Mouse (Mus musculus): ENCODE results near the gene Hormad2. TPM values are rescaled to one million over a fixed set of nuclear protein-coding genes. Genes with fewer than 3 reads are reported as not detected.

Hormad2 gene
- polyA plus RNA-seq, 1 experiment from 2014 or later = not detected

DNA sequence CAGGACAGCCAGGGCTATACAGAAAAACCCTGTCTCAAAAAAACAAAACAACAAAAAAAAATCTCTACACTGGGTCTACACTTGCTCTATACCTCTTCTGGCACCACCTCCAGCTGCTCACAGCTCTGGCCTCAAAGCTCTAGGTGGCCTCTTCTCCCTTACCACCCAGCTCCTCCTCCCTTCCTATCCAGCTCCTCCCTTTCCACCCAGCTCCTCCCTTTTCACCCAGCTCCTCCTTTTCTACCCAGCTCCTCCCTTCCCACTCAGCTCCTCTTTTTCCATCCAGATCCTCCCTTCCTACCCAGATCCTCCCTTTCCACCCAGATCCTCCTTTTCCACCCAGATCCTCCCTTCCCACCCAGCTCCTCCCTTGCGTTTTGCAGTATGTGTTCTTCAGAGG is 26.5 kb upstream of the Hormad2 start:
- H3K4me3 ChIP-seq (replicated peaks) = no peak overlapping the region
- no peaks in the 10 kb centered on the region for H3K9me3 ChIP-seq
- H3K9ac ChIP-seq = no peak overlapping the region
- no peak for ATAC-seq (ENCODE audit: low FRiP score)
- H3K4me1 ChIP-seq = peaks cover 2% of the 10 kb centered on the region; the same call in 1 of the 2 replicates
- H3K27me3 ChIP-seq = no peaks in the 10 kb centered on the region
- 97% methylated on average over 1 of the region's 1 CpGs for WGBS
- H3K36me3 ChIP-seq (replicated peaks) = no peaks in the 10 kb centered on the region
- H3K4me2 ChIP-seq = no peak overlapping the region
- no peak overlapping the region for H3K27ac ChIP-seq

DNA sequence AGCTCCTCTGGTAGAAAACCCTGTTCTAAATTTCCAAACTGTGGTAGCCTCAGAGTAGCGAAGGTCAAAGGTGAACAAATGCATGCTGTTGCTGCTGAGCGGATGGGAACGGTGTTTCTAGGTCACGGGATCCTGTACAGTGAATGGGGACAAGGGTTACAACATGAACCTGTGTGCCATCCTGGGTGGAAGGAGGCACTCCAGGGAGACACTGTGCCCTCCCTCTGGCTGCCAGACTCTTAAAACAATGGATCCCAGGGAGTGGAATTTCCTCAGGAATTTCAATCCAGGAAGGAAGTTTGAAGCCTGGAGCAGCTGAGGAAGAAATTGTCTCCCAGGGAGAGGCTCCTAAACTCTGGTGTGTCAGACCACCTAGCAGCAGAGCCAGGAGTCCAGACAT is 25.3 kb upstream of the Hormad2 start:
- no peak overlapping the region for H3K9ac ChIP-seq
- no peak overlapping the region for H3K4me2 ChIP-seq
- no peaks in the 10 kb centered on the region for H3K27me3 ChIP-seq
- H3K9me3 ChIP-seq = no peaks in the 10 kb centered on the region
- no peak for ATAC-seq (ENCODE audit: low FRiP score)
- no peaks in the 10 kb centered on the region for H3K36me3 ChIP-seq (replicated peaks)
- H3K4me1 ChIP-seq = no peaks in the 10 kb centered on the region
- no peak overlapping the region for H3K27ac ChIP-seq
- 85% methylated on average over 4 of the region's 4 CpGs for WGBS
- no peak overlapping the region for H3K4me3 ChIP-seq (replicated peaks)

DNA sequence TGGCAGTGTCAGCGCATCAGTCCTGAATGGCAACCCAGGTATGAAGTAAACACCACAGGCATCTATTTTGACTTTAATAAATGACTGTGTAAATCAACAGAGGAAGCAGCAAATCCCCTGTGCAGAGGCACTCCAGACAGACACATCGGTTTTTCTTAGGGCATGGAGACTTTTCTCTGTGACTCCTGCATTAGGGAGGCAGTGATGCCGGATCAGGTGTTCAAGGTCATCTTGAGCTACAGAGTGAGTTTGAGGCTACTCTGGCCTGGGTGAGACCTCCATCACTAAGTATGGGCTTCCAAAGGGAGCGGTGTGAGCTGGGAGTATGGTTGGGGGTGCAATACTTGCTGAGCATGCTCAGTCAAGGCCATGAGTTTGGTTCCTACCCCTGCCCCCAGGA is 23.7 kb upstream of the Hormad2 start:
- Histone ChIP-seq H3K4me1 (no peaks in the 10 kb centered on the region), H3K4me3 (replicated peaks) (no peak overlapping the region), H3K27ac (no peak overlapping the region), H3K27me3 (no peaks in the 10 kb centered on the region), H3K9ac (no peak overlapping the region), H3K4me2 (no peak overlapping the region), H3K9me3 (no peaks in the 10 kb centered on the region), H3K36me3 (replicated peaks) (no peaks in the 10 kb centered on the region)
- whole genome bisulfite sequencing = 92% methylated on average over 4 of the region's 4 CpGs
- no peak for ATAC-seq (ENCODE audit: low FRiP score)

DNA sequence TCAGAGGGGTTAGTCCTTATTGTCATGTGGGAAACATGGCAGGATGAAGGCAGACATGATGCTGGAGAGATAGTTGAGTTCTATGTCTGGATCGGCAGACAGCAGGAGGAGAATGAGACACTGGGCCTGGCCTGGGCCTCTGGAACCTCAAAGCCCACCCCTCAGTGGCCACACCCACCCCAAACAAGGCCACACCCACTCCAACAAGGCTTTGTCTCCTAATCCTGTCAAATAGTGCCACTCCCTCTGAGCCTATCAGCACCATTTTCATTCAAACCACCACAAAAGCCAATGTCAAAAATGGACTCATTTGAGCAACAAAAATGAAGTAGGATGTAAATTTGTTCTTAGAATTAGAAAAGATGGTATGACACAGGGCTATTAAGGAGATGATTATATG is 23.3 kb upstream of the Hormad2 start:
- no peaks in the 10 kb centered on the region for H3K27me3 ChIP-seq
- WGBS = 85% methylated on average over 1 of the region's 1 CpGs
- no peak for ATAC-seq (ENCODE audit: low FRiP score)
- H3K9ac ChIP-seq = no peak overlapping the region
- no peak overlapping the region for H3K4me3 ChIP-seq (replicated peaks)
- no peaks in the 10 kb centered on the region for H3K36me3 ChIP-seq (replicated peaks)
- no peaks in the 10 kb centered on the region for H3K9me3 ChIP-seq
- no peak overlapping the region for H3K4me2 ChIP-seq
- no peaks in the 10 kb centered on the region for H3K4me1 ChIP-seq
- H3K27ac ChIP-seq = no peak overlapping the region

DNA sequence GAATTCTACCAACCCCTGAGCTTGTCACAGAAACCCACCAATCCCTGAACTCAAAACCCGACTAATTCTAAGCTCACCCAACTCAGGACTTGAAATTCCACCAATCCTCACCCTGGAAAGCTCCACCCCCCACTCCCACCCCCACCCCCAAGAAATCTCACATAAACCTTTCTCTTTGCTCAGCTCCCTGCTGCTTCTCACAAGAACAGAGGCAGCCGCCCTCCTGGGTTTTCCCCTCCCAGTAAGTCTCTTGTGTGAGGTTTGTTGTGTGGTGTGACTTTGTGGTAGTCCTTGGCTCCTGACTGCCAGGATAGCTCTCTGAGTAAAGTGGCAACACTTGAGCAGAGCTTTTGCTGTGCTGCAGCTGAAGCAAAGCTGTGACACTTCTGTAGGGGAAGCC is 22.0 kb upstream of the Hormad2 start:
- Histone ChIP-seq H3K27ac (no peak overlapping the region), H3K4me2 (no peak overlapping the region), H3K4me3 (replicated peaks) (no peak overlapping the region), H3K27me3 (no peaks in the 10 kb centered on the region), H3K36me3 (replicated peaks) (no peaks in the 10 kb centered on the region), H3K9ac (no peak overlapping the region), H3K4me1 (no peaks in the 10 kb centered on the region), H3K9me3 (no peaks in the 10 kb centered on the region)
- no peak for ATAC-seq (ENCODE audit: low FRiP score)
- 44% methylated on average over 2 of the region's 2 CpGs for WGBS

DNA sequence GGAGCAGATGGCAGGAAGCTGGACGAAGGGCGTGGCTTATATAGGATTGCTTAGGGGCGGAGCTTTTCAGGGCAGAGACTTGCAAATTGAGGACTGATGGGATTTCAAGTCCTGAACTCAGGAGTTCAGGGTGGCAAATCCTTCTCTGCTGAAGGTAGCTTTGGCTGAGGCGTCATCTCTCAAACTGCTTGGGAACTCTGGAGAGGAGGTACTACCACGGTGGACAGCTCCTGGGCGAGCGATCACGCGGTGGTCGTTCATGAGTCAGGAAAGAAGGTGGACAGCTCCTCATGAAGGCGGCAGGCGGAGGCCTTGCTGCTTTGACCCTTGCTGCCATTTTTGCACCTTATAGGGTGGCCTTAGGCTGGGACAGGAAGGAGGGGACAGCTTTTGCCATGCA is 20.2 kb upstream of the Hormad2 start:
- no peaks in the 10 kb centered on the region for H3K36me3 ChIP-seq (replicated peaks)
- no peak overlapping the region for H3K4me2 ChIP-seq
- 37% methylated on average over 12 of the region's 12 CpGs for WGBS
- no peaks in the 10 kb centered on the region for H3K4me1 ChIP-seq
- H3K27ac ChIP-seq = no peak overlapping the region
- no peak overlapping the region for H3K9ac ChIP-seq
- no peak overlapping the region for H3K4me3 ChIP-seq (replicated peaks)
- H3K27me3 ChIP-seq = no peaks in the 10 kb centered on the region
- H3K9me3 ChIP-seq = no peaks in the 10 kb centered on the region
- no peak for ATAC-seq (ENCODE audit: low FRiP score)

DNA sequence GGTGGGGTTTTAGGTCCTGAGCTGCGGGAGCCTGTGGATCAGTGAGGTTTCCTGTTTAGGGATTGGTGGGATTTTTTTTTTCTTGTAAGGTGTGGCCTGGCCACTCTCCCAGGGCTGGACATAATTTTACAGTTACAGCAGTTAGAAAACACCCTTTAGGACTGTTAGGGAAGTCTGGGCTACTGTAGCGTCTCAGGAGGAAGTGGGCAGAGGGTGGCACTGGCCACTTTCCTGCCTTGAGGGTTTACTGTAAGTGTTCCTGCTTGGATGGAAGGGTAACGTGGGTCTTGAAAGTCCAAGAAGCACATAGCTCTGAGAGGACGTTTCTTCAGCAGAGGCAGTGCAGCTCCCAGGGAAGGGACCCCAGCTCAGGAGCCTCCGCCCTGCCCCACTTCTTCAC is 19.7 kb upstream of the Hormad2 start:
- no peak overlapping the region for H3K27ac ChIP-seq

DNA sequence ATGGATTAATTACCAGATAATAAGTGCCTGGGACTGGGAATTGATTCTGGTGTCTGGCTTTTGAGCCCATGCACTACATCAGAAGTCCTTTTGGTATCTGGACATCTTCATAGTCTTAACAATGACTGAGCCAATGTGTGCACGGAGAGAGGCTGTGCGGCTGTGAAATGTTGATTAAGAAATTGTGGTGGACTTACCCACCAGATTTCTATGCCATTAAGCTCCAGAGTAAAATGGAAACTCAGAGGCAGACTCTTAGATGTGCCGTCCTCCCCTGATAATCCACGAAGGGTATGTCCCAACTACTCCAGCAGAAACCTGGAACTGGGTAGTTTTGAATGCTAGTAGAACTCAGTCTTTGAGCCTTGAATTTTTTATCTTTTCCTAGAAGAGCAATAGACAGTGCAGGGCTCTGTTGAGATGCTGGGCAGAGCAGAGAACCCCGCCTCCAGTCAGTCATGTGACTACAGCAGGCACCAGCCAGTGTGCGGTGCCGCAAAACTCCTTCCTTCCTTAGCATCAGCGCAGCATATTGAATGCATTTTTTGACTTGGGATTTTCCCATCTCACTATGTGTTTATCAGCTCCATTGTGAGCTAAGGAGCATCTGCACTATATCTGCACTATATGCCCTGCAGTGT is 14.1 kb upstream of the Hormad2 start:
- ATAC-seq (ENCODE audit: low FRiP score) = no peak
- H3K4me2 ChIP-seq = no peak overlapping the region
- H3K27ac ChIP-seq = no peak overlapping the region
- H3K9me3 ChIP-seq = no peaks in the 10 kb centered on the region
- no peak overlapping the region for H3K4me3 ChIP-seq (replicated peaks)
- no peak overlapping the region for H3K9ac ChIP-seq
- H3K36me3 ChIP-seq (replicated peaks) = no peaks in the 10 kb centered on the region
- 81% methylated on average over 8 of the region's 8 CpGs for WGBS
- peaks cover 4% of the 10 kb centered on the region for H3K27me3 ChIP-seq
- H3K4me1 ChIP-seq = peaks cover 2% of the 10 kb centered on the region; the same call in 1 of the 2 replicates

More for the DNA sequence above, 19.7 kb upstream of the Hormad2 start:
- ATAC-seq (ENCODE audit: low FRiP score) = no peak
- Histone ChIP-seq H3K27me3 (no peaks in the 10 kb centered on the region), H3K4me2 (no peak overlapping the region), H3K4me3 (replicated peaks) (no peak overlapping the region), H3K9me3 (no peaks in the 10 kb centered on the region), H3K4me1 (no peaks in the 10 kb centered on the region), H3K36me3 (replicated peaks) (no peaks in the 10 kb centered on the region), H3K9ac (no peak overlapping the region)
- 76% methylated on average over 5 of the region's 5 CpGs for WGBS

DNA sequence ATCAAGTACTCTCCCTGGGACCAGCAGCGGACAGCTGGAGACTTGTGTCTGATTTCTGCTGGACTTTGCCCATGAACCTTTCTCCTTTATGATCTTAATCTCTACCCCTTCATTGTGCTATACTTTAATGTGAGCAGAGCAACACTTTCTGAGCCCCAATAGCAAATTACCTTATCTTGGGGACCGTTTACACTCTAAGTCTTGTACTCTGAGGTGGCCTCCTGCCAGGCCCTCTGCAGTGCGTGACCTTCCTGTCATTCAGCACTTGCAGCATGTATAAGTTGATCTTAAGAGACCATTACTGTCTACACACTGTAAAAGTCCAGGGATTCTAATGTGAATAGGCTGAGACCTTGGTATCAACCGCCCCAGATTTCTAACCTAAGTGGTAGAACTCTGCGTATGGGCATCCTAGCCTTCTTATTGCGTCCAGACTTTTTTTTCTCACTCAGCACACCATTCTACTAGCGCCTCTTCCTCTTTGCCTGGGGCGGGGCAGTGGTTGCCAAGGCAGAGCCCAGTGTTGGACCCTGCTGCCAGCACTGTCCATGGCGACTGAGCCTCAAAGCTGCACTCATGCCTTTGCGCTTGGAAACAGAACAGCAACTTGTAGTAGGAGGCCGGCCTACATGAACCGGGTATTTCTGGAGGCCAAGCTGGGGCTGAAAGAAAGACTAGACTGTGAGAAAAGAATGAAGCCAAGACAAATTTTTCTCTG is 11.7 kb upstream of the Hormad2 start:
- Histone ChIP-seq H3K9ac (no peak overlapping the region), H3K4me1 (peaks cover 2% of the 10 kb centered on the region; the same call in 1 of the 2 replicates), H3K27me3 (peaks cover 4% of the 10 kb centered on the region), H3K27ac (no peak overlapping the region), H3K9me3 (no peaks in the 10 kb centered on the region), H3K36me3 (replicated peaks) (no peaks in the 10 kb centered on the region), H3K4me3 (replicated peaks) (no peak overlapping the region), H3K4me2 (no peak overlapping the region)
- WGBS = 83% methylated on average over 12 of the region's 12 CpGs
- no peak for ATAC-seq (ENCODE audit: low FRiP score)

DNA sequence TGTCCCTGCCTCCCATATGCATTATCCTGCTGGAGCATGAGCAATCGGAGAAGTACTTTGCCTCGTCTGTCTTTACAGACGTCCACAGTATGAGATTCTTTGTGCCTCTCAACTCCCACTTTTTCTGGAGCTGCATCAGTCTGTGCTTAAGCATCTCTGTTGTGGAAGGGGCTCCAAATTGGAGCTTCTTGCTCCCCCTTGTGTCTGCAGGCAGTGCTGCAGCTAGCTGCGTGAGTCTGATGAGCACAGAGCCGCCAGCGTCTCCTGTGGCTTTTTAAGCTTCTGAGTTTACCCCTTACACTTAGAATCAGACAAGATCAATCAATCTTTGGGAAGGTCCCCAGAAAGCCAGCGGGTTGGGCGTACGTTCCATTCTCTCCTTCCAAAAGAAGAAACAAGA is 10.2 kb upstream of the Hormad2 start:
- no peak overlapping the region for H3K4me3 ChIP-seq (replicated peaks)
- no peaks in the 10 kb centered on the region for H3K36me3 ChIP-seq (replicated peaks)
- 21% methylated on average over 9 of the region's 9 CpGs for WGBS
- no peak overlapping the region for H3K27ac ChIP-seq
- H3K27me3 ChIP-seq = peaks cover 4% of the 10 kb centered on the region
- peaks cover 2% of the 10 kb centered on the region; the same call in 1 of the 2 replicates for H3K4me1 ChIP-seq
- H3K4me2 ChIP-seq = no peak overlapping the region
- no peak for ATAC-seq (ENCODE audit: low FRiP score)
- H3K9me3 ChIP-seq = no peaks in the 10 kb centered on the region
- H3K9ac ChIP-seq = no peak overlapping the region

DNA sequence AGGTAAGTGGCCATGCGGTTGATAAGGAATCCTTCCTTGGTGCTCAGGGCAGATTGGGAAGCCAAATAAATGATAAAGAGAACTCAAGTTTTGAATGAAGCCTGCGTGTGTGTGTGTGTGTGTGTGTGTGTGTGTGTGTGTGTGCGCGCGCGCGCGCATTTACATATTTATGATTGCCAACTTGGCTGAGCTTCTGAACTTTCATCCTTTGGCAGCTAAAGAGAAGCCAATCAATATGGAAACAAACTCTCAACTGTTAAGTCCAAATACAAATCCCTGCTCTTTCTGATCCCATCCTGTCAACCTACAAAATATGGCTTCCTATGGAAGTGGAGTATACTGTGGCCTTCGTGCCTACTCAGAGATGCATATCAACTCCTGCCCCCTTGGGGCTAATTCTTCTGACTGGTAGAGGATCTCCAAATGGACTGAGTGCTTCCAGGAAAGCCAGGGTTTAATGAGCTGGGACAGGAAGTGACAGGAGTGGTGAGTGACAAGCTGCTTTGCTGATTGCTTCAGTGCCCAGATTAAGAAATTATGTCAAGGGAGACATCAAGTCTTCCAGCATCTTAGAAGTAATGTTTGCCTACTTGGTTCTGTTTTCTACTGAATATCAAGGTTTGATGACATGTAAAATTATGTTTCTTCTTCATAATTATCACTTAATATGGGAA is 5.4 kb upstream of the Hormad2 start:
- 96% methylated on average over 9 of the region's 9 CpGs for WGBS
- no peaks in the 10 kb centered on the region for H3K9me3 ChIP-seq
- H3K4me2 ChIP-seq = no peak overlapping the region
- no peaks in the 10 kb centered on the region for H3K4me1 ChIP-seq
- no peak for ATAC-seq (ENCODE audit: low FRiP score)
- peaks cover 4% of the 10 kb centered on the region; the same call in 1 of the 2 replicates for H3K27me3 ChIP-seq
- no peak overlapping the region for H3K9ac ChIP-seq
- no peak overlapping the region for H3K27ac ChIP-seq
- H3K36me3 ChIP-seq (replicated peaks) = no peaks in the 10 kb centered on the region
- H3K4me3 ChIP-seq (replicated peaks) = no peak overlapping the region

DNA sequence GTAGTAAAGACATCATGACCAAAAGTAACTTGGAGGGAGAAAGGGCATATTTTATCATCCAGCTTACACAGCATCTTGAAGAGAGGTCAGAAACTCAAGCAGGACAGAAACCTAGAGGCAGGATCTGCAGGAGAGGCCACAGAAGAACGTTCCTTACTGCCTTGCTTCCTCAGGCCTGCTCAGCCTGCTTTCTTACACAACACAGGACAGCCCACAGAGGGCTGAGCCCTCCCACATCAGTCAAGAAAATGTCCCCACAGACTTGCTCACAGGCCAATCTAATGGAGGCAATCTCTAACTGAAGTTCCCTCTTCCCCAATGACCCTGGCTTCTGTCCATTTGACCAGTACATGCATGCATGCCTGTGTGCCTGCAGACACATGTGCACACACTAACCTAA is 1.4 kb upstream of the Hormad2 start:
- no peaks in the 10 kb centered on the region for H3K36me3 ChIP-seq (replicated peaks)
- no peaks in the 10 kb centered on the region for H3K27me3 ChIP-seq
- no peak overlapping the region for H3K27ac ChIP-seq
- H3K4me1 ChIP-seq = peaks cover 5% of the 10 kb centered on the region
- H3K4me3 ChIP-seq (replicated peaks) = no peak overlapping the region
- H3K9ac ChIP-seq = no peak overlapping the region
- H3K4me2 ChIP-seq = no peak overlapping the region
- H3K9me3 ChIP-seq = no peaks in the 10 kb centered on the region
- ATAC-seq (ENCODE audit: low FRiP score) = no peak
- 52% methylated on average over 1 of the region's 1 CpGs for WGBS

Data from forebrain, embryonic 12.5 days (tissue).